Mouse (Mus musculus) midbrain, embryonic 12.5 days (tissue): ENCODE measurements around the gene Ermp1. TPM values are rescaled to one million over a fixed set of nuclear protein-coding genes. Genes with fewer than 3 reads are reported as not detected.

Experiments used
- ATAC-seq: fragments of 200-750 bp; cut with Nextera tagmentation; 2 replicates; pipeline ENCODE4 v1.8.0; 2017; ENCODE audit warnings: low read depth, moderate TSS enrichment, moderate library complexity; ENCODE audit not compliant: low FRiP score
- H3K27ac ChIP-seq: fragments of 300-500 bp; sonication (generic); replicated peaks from 2 replicates; pipeline ENCODE4 v1.5.1; 2016; ENCODE audit warnings: mild to moderate bottlenecking
- H3K27me3 ChIP-seq: fragments of 300-500 bp; sonication (generic); 2 replicates; pipeline ENCODE4 v1.6.1; 2016; ENCODE audit warnings: mild to moderate bottlenecking
- H3K36me3 ChIP-seq: fragments of 300-500 bp; sonication (generic); 2 replicates; pipeline ENCODE4 v1.6.1; 2016
- H3K4me1 ChIP-seq: fragments of 300-500 bp; sonication (generic); 2 replicates; pipeline ENCODE4 v1.6.1; 2016
- H3K4me2 ChIP-seq: fragments of 300-500 bp; sonication (generic); replicated peaks from 2 replicates; pipeline ENCODE4 v1.6.1; 2016; ENCODE audit warnings: mild to moderate bottlenecking, moderate library complexity
- H3K4me3 ChIP-seq: fragments of 300-500 bp; sonication (generic); 2 replicates; pipeline ENCODE4 v1.5.1; 2016; ENCODE audit warnings: mild to moderate bottlenecking
- H3K9ac ChIP-seq: fragments of 300-500 bp; sonication (generic); replicated peaks from 2 replicates; pipeline ENCODE4 v1.6.1; 2016; ENCODE audit warnings: mild to moderate bottlenecking, moderate library complexity
- H3K9me3 ChIP-seq: fragments of 300-500 bp; sonication (generic); 2 replicates; pipeline ENCODE4 v1.6.1; 2016; ENCODE audit warnings: mild to moderate bottlenecking
- WGBS: fragments of 180-500 bp; shearing (Covaris S2); methylation state at CpG from one replicate; pipeline ENCODE4 v1.1.7; 2016; 5-methylcytosine and 5-hydroxymethylcytosine counted together
- polyA plus RNA-seq: library from polyadenylated mRNA; unstranded; fragments of >200 nt; fragmentation: Nextera tagmentation; extraction: Ambion mirVana; gene quantifications from 2 replicates; pipeline ENCODE4 v1.2.1, GENCODE M21; 2016

The Ermp1 gene
- polyA plus RNA-seq, 1 experiment from 2014 or later, result 14.8 TPM

DNA sequence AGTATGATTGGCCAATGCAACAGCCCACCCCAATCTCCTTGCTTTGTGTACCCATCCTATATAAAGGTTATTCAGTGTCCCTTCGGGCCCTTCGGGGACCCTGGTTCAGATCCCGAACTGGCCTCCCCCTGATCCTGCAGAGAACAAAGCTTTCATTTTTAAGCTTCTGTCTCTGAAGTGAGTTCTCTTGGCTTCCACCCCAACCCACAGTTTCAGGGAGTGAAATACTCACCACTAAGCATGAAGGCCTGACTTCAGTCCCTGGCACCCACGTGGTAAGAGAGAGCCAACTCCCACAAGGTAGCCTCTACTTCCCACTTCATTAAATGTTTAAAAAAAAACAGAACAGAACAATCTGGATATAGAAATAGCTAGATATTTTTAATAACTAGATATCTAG lies 10.6 kb upstream of the Ermp1 start:
- no peak overlapping the region for H3K4me2 ChIP-seq
- 93% methylated on average over 4 of the region's 4 CpGs for WGBS
- no peaks in the 10 kb centered on the region for H3K9me3 ChIP-seq
- H3K27ac ChIP-seq, result no peak overlapping the region
- no peak overlapping the region for H3K9ac ChIP-seq
- H3K4me3 ChIP-seq, result no peak overlapping the region
- H3K4me1 ChIP-seq, result no peaks in the 10 kb centered on the region
- no peak for ATAC-seq
- H3K27me3 ChIP-seq, result no peaks in the 10 kb centered on the region
- no peaks in the 10 kb centered on the region for H3K36me3 ChIP-seq

DNA sequence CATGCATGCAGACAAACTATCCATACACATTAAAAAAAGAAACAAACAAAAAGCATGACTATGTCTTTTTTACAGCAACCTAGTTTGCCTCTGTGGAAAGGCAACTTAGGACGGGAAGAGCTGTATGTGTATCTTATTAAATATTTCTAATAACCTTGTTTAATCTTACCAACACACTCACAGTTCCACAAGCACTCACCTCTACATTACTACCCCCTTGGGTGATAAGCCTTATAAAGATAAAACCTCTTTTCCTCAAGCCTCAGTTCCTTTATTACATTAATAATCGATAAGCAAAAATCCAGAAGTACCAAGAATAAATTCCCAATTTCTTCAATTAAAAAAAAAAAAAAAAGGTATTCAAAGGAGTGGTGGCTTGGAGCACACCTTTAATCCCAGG lies 9.3 kb upstream of the Ermp1 start:
- no peak for ATAC-seq
- Histone ChIP-seq H3K9me3 (no peaks in the 10 kb centered on the region), H3K9ac (no peak overlapping the region), H3K4me2 (no peak overlapping the region), H3K4me3 (no peak overlapping the region), H3K4me1 (no peaks in the 10 kb centered on the region), H3K36me3 (no peaks in the 10 kb centered on the region), H3K27ac (no peak overlapping the region), H3K27me3 (no peaks in the 10 kb centered on the region)
- WGBS, result 91% methylated on average over 2 of the region's 2 CpGs

DNA sequence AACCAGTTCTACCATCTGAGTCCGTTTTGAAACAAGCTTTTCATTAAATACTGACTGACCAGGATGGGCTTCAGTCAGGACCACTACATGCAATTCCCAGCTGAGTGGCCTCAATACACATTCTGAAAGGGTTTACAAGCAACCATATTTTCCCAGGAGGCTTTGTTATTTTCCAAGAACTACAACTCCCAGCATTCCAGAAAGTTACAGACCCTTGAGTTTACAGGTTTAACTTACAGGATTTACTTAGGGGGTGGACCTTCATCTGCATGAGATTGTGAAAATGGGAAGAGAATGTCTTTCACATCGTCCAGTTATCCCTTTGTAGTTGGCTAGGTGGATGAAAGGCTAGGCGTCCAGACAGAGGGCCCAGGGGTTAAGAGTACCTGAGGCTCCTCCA lies 8.8 kb upstream of the Ermp1 start:
- Histone ChIP-seq H3K36me3 (no peaks in the 10 kb centered on the region), H3K27me3 (no peaks in the 10 kb centered on the region), H3K27ac (no peak overlapping the region), H3K4me3 (no peak overlapping the region), H3K4me1 (no peaks in the 10 kb centered on the region), H3K9me3 (no peaks in the 10 kb centered on the region), H3K9ac (no peak overlapping the region), H3K4me2 (no peak overlapping the region)
- WGBS, result 51% methylated on average over 3 of the region's 3 CpGs
- ATAC-seq, result no peak

DNA sequence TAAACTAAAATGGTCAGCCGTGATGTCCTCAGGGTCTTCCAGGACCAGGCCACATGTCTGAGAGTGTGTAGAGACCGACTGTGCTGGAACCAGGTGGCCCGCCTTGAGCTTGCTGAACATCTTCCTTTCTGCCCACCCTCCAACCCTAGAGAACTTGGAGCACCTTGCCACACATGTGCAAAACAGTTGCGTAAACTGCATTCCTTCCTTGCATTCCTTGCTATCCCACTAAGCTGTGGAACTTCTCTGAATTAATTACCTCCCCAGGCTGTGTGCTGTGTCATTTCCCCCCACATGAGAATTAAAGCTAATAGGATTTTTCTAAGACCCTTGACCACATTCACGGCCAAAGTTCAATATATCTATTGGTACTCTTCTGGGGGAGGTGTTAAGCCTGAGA lies 8.4 kb upstream of the Ermp1 start:
- Histone ChIP-seq H3K27ac (no peak overlapping the region), H3K27me3 (no peaks in the 10 kb centered on the region), H3K9ac (no peak overlapping the region), H3K4me3 (no peak overlapping the region), H3K36me3 (no peaks in the 10 kb centered on the region), H3K4me1 (no peaks in the 10 kb centered on the region), H3K4me2 (no peak overlapping the region), H3K9me3 (no peaks in the 10 kb centered on the region)
- no peak for ATAC-seq
- WGBS, result 69% methylated on average over 5 of the region's 5 CpGs

DNA sequence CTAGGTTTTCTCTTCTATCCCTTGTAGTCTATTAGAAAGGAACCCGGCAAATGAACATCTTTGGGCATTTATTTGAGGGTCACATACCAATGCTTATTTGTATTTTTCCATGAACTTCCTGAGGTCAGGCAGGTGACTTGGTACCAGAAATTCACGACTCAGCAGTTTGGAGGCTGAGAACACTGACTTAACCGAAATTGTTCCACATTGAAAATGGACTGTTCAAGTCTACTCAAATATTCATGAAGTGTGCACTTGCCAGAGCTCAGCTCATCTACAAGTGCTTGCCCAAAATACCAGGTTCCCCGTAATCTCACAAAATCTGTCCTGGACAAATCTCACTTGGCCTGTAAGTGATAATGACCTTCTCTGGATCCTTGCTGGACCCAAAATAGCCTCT lies 7.8 kb upstream of the Ermp1 start:
- ATAC-seq, result no peak
- 84% methylated on average over 4 of the region's 4 CpGs for WGBS
- Histone ChIP-seq H3K4me3 (no peak overlapping the region), H3K9ac (no peak overlapping the region), H3K27me3 (no peaks in the 10 kb centered on the region), H3K27ac (no peak overlapping the region), H3K4me1 (no peaks in the 10 kb centered on the region), H3K9me3 (no peaks in the 10 kb centered on the region), H3K4me2 (no peak overlapping the region), H3K36me3 (no peaks in the 10 kb centered on the region)

DNA sequence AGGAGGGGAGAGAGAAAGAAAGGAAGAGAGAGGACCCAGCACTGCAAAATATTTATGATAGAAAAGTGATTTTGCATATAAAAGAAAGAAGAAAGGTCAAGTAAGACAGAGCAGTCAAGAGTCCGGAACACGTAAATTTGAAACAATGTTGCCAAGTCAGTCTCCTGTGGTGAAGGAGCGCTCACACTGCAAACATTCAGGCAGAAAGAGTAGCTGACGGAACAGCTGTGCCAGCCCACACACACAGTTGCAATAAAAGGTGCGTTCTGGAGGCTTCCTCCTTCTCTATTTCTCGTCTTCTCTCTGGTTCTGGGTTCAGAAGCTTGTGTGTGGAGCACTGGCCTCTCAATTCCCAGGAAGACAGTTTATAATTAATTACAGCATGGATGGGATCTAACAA lies 6.9 kb upstream of the Ermp1 start:
- Histone ChIP-seq H3K9ac (no peak overlapping the region), H3K36me3 (no peaks in the 10 kb centered on the region), H3K4me2 (no peak overlapping the region), H3K4me3 (no peak overlapping the region), H3K27me3 (no peaks in the 10 kb centered on the region), H3K4me1 (no peaks in the 10 kb centered on the region), H3K27ac (no peak overlapping the region), H3K9me3 (no peaks in the 10 kb centered on the region)
- ATAC-seq, result no peak
- 47% methylated on average over 6 of the region's 6 CpGs for WGBS

DNA sequence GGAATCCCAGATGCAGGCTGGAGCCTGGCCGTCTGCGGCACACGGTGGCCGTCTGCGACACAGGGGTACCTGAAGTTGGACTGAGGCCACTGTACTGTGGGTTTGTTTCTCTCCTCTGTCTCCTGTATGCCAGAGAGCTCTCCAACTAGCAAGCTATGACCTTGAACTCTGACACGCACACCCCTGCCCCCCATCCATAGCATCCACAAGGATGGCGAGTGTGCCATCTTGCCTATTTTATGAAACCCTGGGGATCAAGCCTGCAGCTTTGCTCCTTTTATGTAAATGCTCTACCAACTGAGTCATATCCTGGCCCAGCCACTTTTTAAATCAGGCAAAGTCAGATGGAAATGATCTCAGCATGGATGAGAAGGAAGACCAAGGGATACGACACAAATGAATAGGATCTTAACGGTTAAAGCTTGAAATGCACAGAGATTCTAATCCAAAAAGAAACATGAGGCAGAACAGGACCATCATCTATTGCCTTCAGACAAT lies 5.6 kb upstream of the Ermp1 start:
- Histone ChIP-seq H3K4me2 (no peak overlapping the region), H3K9me3 (no peaks in the 10 kb centered on the region), H3K36me3 (no peaks in the 10 kb centered on the region), H3K4me1 (no peaks in the 10 kb centered on the region), H3K4me3 (no peak overlapping the region), H3K27ac (no peak overlapping the region), H3K9ac (no peak overlapping the region), H3K27me3 (no peaks in the 10 kb centered on the region)
- 80% methylated on average over 9 of the region's 9 CpGs for WGBS
- no peak for ATAC-seq

DNA sequence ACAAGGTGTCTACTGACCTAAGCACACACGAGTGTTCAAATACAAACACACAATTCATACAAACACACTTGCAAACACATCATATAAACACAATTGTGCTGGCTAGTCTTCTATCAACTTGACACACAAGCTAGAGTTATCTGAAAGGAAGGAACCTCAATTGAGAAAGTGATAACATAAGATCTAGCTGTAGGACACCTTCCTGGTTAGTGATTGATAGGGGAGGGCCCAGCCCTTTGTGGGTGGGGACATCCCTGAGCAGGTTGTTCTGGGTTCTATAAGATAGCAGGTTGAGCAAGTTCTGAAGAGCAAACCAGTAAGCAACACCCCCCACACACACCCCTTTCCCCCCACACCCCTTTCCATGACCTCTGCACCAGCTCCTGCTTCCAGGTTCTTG lies 1.5 kb upstream of the Ermp1 start:
- Histone ChIP-seq H3K4me2 (no peak overlapping the region), H3K9ac (no peak overlapping the region), H3K4me3 (no peak overlapping the region), H3K9me3 (0 out of 2 replicates have a peak, but pooled peaks cover 4% of the 10 kb centered on the region), H3K4me1 (no peaks in the 10 kb centered on the region; the same call in 1 of the 2 replicates), H3K36me3 (peaks cover 9% of the 10 kb centered on the region), H3K27ac (no peak overlapping the region), H3K27me3 (no peaks in the 10 kb centered on the region)
- WGBS, result 90% methylated on average over 1 of the region's 1 CpGs
- no peak for ATAC-seq

DNA sequence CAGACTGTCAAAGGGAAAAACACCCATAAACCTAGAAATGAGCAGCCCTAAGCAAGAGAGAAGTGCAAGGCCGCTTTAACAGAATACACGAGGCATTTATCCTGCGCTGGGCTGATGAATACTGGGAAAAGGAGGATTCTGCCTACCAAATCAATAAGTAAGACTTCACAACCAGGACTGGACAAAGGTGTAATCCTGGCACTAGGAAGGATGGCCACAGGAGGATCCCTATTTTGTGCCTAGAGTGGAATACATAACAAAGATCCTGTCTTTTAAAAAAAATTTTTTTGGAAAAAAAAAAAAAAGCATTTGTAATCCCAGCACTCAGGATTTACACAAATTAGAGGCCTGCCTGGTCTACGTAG lies 317 bp upstream of the Ermp1 start:
- no peak for ATAC-seq

DNA sequence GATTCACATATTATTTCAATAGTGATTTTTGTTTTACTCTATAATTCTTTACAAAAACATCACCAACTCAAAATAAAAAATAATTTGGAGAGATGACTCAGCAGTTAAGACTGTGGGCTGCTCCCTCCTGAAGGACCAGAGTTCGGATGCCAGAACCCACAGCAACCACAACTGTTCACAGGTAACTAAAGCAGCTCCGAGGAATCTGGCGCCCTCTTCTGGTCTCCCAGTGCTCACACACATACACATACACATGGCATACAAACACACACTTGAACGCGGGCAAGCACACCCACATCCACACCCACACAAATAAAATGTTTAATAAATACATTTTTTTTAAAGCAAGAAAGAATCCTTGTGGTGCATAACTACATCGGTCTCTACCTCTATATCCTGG lies 3.5 kb downstream of the Ermp1 start:
- Histone ChIP-seq H3K4me1 (peaks cover 12% of the 10 kb centered on the region), H3K27ac (no peak overlapping the region), H3K4me2 (no peak overlapping the region), H3K27me3 (no peaks in the 10 kb centered on the region), H3K36me3 (peaks cover 9% of the 10 kb centered on the region), H3K4me3 (no peak overlapping the region), H3K9ac (no peak overlapping the region), H3K9me3 (0 out of 2 replicates have a peak, but pooled peaks cover 4% of the 10 kb centered on the region)
- ATAC-seq, result no peak
- WGBS, result 97% methylated on average over 6 of the region's 6 CpGs

More for the DNA sequence above, 317 bp upstream of the Ermp1 start:
- Histone ChIP-seq H3K4me2 (peak overlapping the region; percentile 67), H3K9me3 (0 out of 2 replicates have a peak, but pooled peaks cover 4% of the 10 kb centered on the region), H3K27me3 (no peaks in the 10 kb centered on the region), H3K9ac (no peak overlapping the region; the same call in 1 of the 2 replicates), H3K27ac (peak overlapping the region; percentile 92; the same call in 1 of the 2 replicates), H3K4me3 (peak overlapping the region; percentile 84), H3K36me3 (peaks cover 9% of the 10 kb centered on the region), H3K4me1 (no peaks in the 10 kb centered on the region; the same call in 1 of the 2 replicates)
- WGBS, result 23% methylated on average over 4 of the region's 4 CpGs

DNA sequence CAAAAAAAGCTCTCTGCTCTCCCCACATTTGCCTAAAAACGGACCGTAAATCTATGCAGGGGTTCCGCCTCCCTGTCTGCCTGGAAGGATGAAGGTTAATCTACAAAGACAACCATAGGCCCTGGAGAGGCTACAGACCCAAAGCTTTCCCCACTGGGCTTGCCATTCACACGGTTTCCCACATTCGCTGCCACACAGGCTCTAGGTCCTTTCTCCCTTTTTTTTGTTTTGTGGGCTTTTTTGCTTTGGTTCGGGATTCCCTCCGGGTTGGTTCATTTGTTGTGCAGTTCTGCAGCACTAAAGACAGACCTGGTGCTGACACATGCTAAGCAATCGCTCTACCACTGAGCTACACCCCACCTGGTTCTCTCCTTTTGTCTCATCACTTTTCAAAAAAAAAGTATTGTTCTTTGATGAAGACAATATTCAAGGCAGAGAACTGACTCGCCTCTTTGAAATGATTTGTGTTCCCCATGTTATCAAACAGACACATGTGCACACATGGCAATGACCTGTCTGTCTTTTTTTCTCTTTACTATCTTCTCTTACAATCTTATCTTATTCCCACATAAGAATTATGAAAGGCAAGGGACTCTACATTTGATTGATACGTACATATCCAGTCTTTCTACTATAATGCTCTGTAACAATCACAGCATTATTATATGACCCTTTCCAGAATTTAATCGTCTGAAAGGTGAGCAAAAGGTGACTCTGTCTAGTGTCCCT lies 4.9 kb downstream of the Ermp1 start:
- 68% methylated on average over 11 of the region's 11 CpGs for WGBS
- Histone ChIP-seq H3K4me2 (no peak overlapping the region), H3K4me3 (no peak overlapping the region), H3K27ac (no peak overlapping the region), H3K27me3 (no peaks in the 10 kb centered on the region), H3K9ac (no peak overlapping the region), H3K36me3 (peaks cover 9% of the 10 kb centered on the region), H3K9me3 (0 out of 2 replicates have a peak, but pooled peaks cover 4% of the 10 kb centered on the region), H3K4me1 (peaks cover 12% of the 10 kb centered on the region)
- no peak for ATAC-seq

DNA sequence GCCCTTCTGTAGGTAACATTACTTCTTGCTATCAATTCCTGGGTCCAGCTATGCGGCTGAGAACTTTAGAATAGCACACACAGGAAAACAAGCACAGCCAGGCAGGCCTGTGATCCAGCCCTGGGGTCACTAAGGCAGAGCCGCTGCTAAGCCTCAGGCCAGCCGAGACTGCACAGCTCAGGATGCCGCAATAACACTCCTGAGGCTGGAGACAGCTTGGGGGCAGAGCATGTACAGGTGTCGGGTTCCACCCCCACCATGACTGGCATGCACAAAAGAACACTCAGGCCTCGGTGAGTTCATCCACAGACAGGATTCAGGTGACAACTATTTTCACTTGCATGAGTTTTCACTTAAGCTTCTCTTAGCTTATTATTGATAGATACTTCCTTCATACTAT lies 6.0 kb downstream of the Ermp1 start:
- peaks cover 12% of the 10 kb centered on the region; the same call in 1 of the 2 replicates for H3K4me1 ChIP-seq
- H3K27me3 ChIP-seq, result no peaks in the 10 kb centered on the region
- no peak overlapping the region for H3K9ac ChIP-seq
- WGBS, result 37% methylated on average over 6 of the region's 6 CpGs
- H3K4me3 ChIP-seq, result no peak overlapping the region
- H3K36me3 ChIP-seq, result peaks cover 9% of the 10 kb centered on the region
- H3K4me2 ChIP-seq, result no peak overlapping the region
- no peak overlapping the region for H3K27ac ChIP-seq
- ATAC-seq, result no peak
- H3K9me3 ChIP-seq, result 0 out of 2 replicates have a peak, but pooled peaks cover 4% of the 10 kb centered on the region
